Comparison of ENCODE assay signal across 9 mouse cellular contexts in genomic region chr10:59777246-59777645, GRCm38 (mm10).
DNase-seq lines count a peak whose midpoint lies in the region; ATAC-seq lines count a peak whose summit lies in the region.
"Had no signal": no experiment of that assay in that cellular context is flagged by ENCODE, and none has a peak within 500 bp of the region (broad histone marks: within the 10 kb centered on the region; RNA-seq: fewer than 3 reads in every experiment).

No protein-coding gene starts in this region.

- H3K27me3 ChIP-seq in forebrain, embryonic 12.5 days = no peaks in the 10 kb centered on the region
- no peaks in the 10 kb centered on the region for H3K27me3 ChIP-seq in forebrain, embryonic 16.5 days (replicated peaks; ENCODE audit: control insufficient read depth, insufficient read depth, low read length)
- H3K27me3 ChIP-seq in midbrain, embryonic 13.5 days = no peaks in the 10 kb centered on the region
- no peaks in the 10 kb centered on the region for H3K27me3 ChIP-seq in midbrain, embryonic 16.5 days (ENCODE audit: control insufficient read depth, insufficient read depth, low read depth, low read length)
- H3K27me3 ChIP-seq in liver, embryonic 15.5 days = no peaks in the 10 kb centered on the region

- H3K36me3 ChIP-seq in forebrain, embryonic 12.5 days (replicated peaks) = 0 out of 2 replicates have a peak, but pooled peaks cover 4% of the 10 kb centered on the region
- H3K36me3 ChIP-seq in forebrain, embryonic 16.5 days (ENCODE audit: control insufficient read depth, insufficient read depth) = no peaks in the 10 kb centered on the region
- H3K36me3 ChIP-seq in midbrain, embryonic 13.5 days = no peaks in the 10 kb centered on the region
- no peaks in the 10 kb centered on the region for H3K36me3 ChIP-seq in midbrain, embryonic 16.5 days (ENCODE audit: control insufficient read depth, insufficient read depth, low read length)
- 0 out of 2 replicates have a peak, but pooled peaks cover 5% of the 10 kb centered on the region for H3K36me3 ChIP-seq in liver, embryonic 15.5 days (replicated peaks)

- peak overlapping the region; percentile 15; the same call in 1 of the 2 replicates for H3K27ac ChIP-seq in forebrain, embryonic 12.5 days
- no peak overlapping the region for H3K27ac ChIP-seq in forebrain, embryonic 16.5 days (ENCODE audit: low read length)
- peak overlapping the region; percentile 59; the same call in 1 of the 2 replicates for H3K27ac ChIP-seq in midbrain, embryonic 13.5 days
- H3K27ac ChIP-seq in midbrain, embryonic 16.5 days (ENCODE audit: low read length) = no peak overlapping the region
- H3K27ac ChIP-seq in liver, embryonic 15.5 days (replicated peaks) = no peak overlapping the region; the same call in 1 of the 2 replicates

- peaks cover 31% of the 10 kb centered on the region; the same call in 1 of the 2 replicates for H3K4me1 ChIP-seq in forebrain, embryonic 12.5 days
- H3K4me1 ChIP-seq in forebrain, embryonic 16.5 days (replicated peaks; ENCODE audit: control insufficient read depth, insufficient read depth, low read length) = 0 out of 2 replicates have a peak, but pooled peaks cover 9% of the 10 kb centered on the region
- H3K4me1 ChIP-seq in midbrain, embryonic 13.5 days (replicated peaks) = peaks cover 48% of the 10 kb centered on the region
- H3K4me1 ChIP-seq in midbrain, embryonic 16.5 days (ENCODE audit: control insufficient read depth, insufficient read depth, low read length) = peaks cover 20% of the 10 kb centered on the region
- 0 out of 2 replicates have a peak, but pooled peaks cover 9% of the 10 kb centered on the region for H3K4me1 ChIP-seq in liver, embryonic 15.5 days (replicated peaks)

- no peak for DNase-seq in left cerebral cortex, postnatal 14 days (ENCODE audit: low spot score in 2 of 2)
- DNase-seq: retina, postnatal 1 day had no signal

- no peak for ATAC-seq in forebrain, embryonic 12.5 days (ENCODE audit: low FRiP score)
- ATAC-seq in forebrain, embryonic 16.5 days = no peak
- no peak for ATAC-seq in midbrain, embryonic 13.5 days
- no peak for ATAC-seq in midbrain, embryonic 16.5 days
- ATAC-seq in liver, embryonic 15.5 days (ENCODE audit: insufficient read depth) = peak; percentile 82
- no peak for ATAC-seq in megakaryocyte-erythroid progenitor cell, adult 5-6 weeks (replicated peaks; ENCODE audit: low FRiP score, low TSS enrichment, poor library complexity, severe bottlenecking)
- no peak for ATAC-seq in erythroid progenitor cell, adult 5-6 weeks (replicated peaks; ENCODE audit: low FRiP score, poor library complexity, severe bottlenecking)

- no peaks in the 10 kb centered on the region for H3K9me3 ChIP-seq in forebrain, embryonic 12.5 days
- H3K9me3 ChIP-seq in forebrain, embryonic 16.5 days (ENCODE audit: control insufficient read depth, low read length) = no peaks in the 10 kb centered on the region
- no peaks in the 10 kb centered on the region for H3K9me3 ChIP-seq in midbrain, embryonic 13.5 days
- H3K9me3 ChIP-seq in midbrain, embryonic 16.5 days (replicated peaks; ENCODE audit: control insufficient read depth, low read length, poor library complexity, severe bottlenecking) = no peaks in the 10 kb centered on the region
- no peaks in the 10 kb centered on the region for H3K9me3 ChIP-seq in liver, embryonic 15.5 days (replicated peaks)

- H3K4me2 ChIP-seq in forebrain, embryonic 12.5 days = no peak overlapping the region
- H3K4me2 ChIP-seq in forebrain, embryonic 16.5 days (ENCODE audit: low read length) = no peak overlapping the region
- H3K4me2 ChIP-seq in midbrain, embryonic 13.5 days (replicated peaks) = no peak overlapping the region
- no peak overlapping the region for H3K4me2 ChIP-seq in midbrain, embryonic 16.5 days (ENCODE audit: low read length)
- no peak overlapping the region for H3K4me2 ChIP-seq in liver, embryonic 15.5 days

- H3K4me3 ChIP-seq in forebrain, embryonic 12.5 days (replicated peaks) = no peak overlapping the region
- no peak overlapping the region for H3K4me3 ChIP-seq in forebrain, embryonic 16.5 days (replicated peaks; ENCODE audit: low read length)
- no peak overlapping the region for H3K4me3 ChIP-seq in midbrain, embryonic 13.5 days (replicated peaks)
- no peak overlapping the region for H3K4me3 ChIP-seq in midbrain, embryonic 16.5 days (ENCODE audit: low read depth, low read length)
- no peak overlapping the region for H3K4me3 ChIP-seq in liver, embryonic 15.5 days (replicated peaks)

- no peak overlapping the region for H3K9ac ChIP-seq in forebrain, embryonic 12.5 days
- no peak overlapping the region for H3K9ac ChIP-seq in forebrain, embryonic 16.5 days (replicated peaks; ENCODE audit: low read depth, low read length)
- H3K9ac ChIP-seq in midbrain, embryonic 13.5 days (replicated peaks) = no peak overlapping the region
- no peak overlapping the region for H3K9ac ChIP-seq in midbrain, embryonic 16.5 days (ENCODE audit: low read depth, low read length)
- H3K9ac ChIP-seq in liver, embryonic 15.5 days = no peak overlapping the region

- 82% methylated on average over 3 of the region's 3 CpGs for WGBS in forebrain, embryonic 12.5 days
- 75% methylated on average over 3 of the region's 3 CpGs for WGBS in forebrain, embryonic 16.5 days
- WGBS in midbrain, embryonic 13.5 days = 77% methylated on average over 3 of the region's 3 CpGs
- 77% methylated on average over 3 of the region's 3 CpGs for WGBS in midbrain, embryonic 16.5 days
- WGBS in liver, embryonic 15.5 days (ENCODE audit: insufficient replicate concordance) = 62% methylated on average over 3 of the region's 3 CpGs

- intact Hi-C loops in left cerebral cortex, postnatal 14 days (cut with DNase I) = no loop called here

Comparison
In these comparisons a context has a peak if more than half of its experiments do, and no peak if none do; other contexts are left out.
1. H3K27ac ChIP-seq: peak in forebrain, embryonic 12.5 days (single experiment) and midbrain, embryonic 13.5 days (single experiment); none in forebrain, embryonic 16.5 days (single experiment), midbrain, embryonic 16.5 days (single experiment) and liver, embryonic 15.5 days (single experiment).